Comparison of ENCODE assay signal across 8 mouse cellular contexts in the genomic region with DNA sequence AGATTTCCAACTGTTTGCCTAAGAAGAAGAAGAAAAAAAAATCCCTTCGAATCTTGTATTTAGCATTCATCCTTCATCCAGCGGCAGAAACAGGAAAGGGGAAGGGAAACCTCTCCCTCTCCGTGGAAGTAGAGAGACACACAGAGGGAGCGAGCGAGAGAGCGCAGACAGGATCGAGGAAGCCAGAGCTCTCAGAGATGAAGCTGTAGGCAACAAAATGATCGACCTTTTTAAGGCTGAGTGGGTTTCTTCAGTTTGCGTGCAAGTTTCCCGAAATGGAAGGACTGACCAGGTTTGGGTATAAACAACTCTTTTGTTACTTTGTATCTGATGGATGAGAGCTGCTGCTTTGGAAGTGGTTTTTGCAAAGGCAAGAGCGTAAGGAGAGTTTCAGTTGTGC.
A peak's percentile ranks its signal among the peaks of the same experiment; 100 is the strongest.
DNase-seq lines count a peak whose midpoint lies in the region; ATAC-seq lines count a peak whose summit lies in the region.

No protein-coding gene starts in this region.

- peak; percentile 48; the same call in 1 of the 2 replicates for ATAC-seq in kidney, embryonic 14.5 days (ENCODE audit: low FRiP score, low TSS enrichment)
- ATAC-seq in hindbrain, embryonic 12.5 days (ENCODE audit: low FRiP score), result no peak
- peak; percentile 72 for ATAC-seq in midbrain, embryonic 15.5 days (replicated peaks)

- no peak for DNase-seq in kidney, adult 8-10 months
- peak; percentile 62 for DNase-seq in cerebellum, adult 8-10 months
- DNase-seq in gastrocnemius, postnatal 14 days, result no peak
- DNase-seq in lung, adult 18-20 months, result no peak
- no peak for DNase-seq in adrenal gland, postnatal 25 days

- no peaks in the 10 kb centered on the region for H3K27me3 ChIP-seq in kidney, embryonic 14.5 days (ENCODE audit: control insufficient read depth, insufficient read depth, low read length)
- H3K27me3 ChIP-seq in hindbrain, embryonic 12.5 days, result no peaks in the 10 kb centered on the region
- no peaks in the 10 kb centered on the region for H3K27me3 ChIP-seq in midbrain, embryonic 15.5 days (replicated peaks)

- H3K27ac ChIP-seq in kidney, embryonic 14.5 days (ENCODE audit: low read depth, low read length), result no peak overlapping the region
- no peak overlapping the region for H3K27ac ChIP-seq in hindbrain, embryonic 12.5 days
- no peak overlapping the region for H3K27ac ChIP-seq in midbrain, embryonic 15.5 days

- peak overlapping the region; percentile 22 for H3K4me2 ChIP-seq in kidney, embryonic 14.5 days (replicated peaks; ENCODE audit: low read depth, low read length)
- peak overlapping the region; percentile 28; the same call in 1 of the 2 replicates for H3K4me2 ChIP-seq in hindbrain, embryonic 12.5 days (replicated peaks)
- peak overlapping the region; percentile 26 for H3K4me2 ChIP-seq in midbrain, embryonic 15.5 days

- 0 out of 2 replicates have a peak overlapping the region, but pooled peaks have one; percentile 18 for H3K9ac ChIP-seq in kidney, embryonic 14.5 days (ENCODE audit: low read depth, low read length)
- H3K9ac ChIP-seq in hindbrain, embryonic 12.5 days, result no peak overlapping the region
- no peak overlapping the region for H3K9ac ChIP-seq in midbrain, embryonic 15.5 days

- H3K36me3 ChIP-seq in kidney, embryonic 14.5 days (ENCODE audit: control insufficient read depth, insufficient read depth, low read length), result no peaks in the 10 kb centered on the region
- H3K36me3 ChIP-seq in hindbrain, embryonic 12.5 days, result no peaks in the 10 kb centered on the region
- H3K36me3 ChIP-seq in midbrain, embryonic 15.5 days (replicated peaks), result no peaks in the 10 kb centered on the region

- intact Hi-C loops in gastrocnemius, postnatal 14 days (cut with DNase I; ENCODE audit: low total_unique reads), result no loop called here

- H3K9me3 ChIP-seq in kidney, embryonic 14.5 days (ENCODE audit: control insufficient read depth, low read length), result no peaks in the 10 kb centered on the region
- H3K9me3 ChIP-seq in hindbrain, embryonic 12.5 days (replicated peaks), result no peaks in the 10 kb centered on the region
- H3K9me3 ChIP-seq in midbrain, embryonic 15.5 days, result no peaks in the 10 kb centered on the region

- peaks cover 15% of the 10 kb centered on the region; the same call in 1 of the 2 replicates for H3K4me1 ChIP-seq in kidney, embryonic 14.5 days (ENCODE audit: control insufficient read depth, insufficient read depth, low read length)
- no peaks in the 10 kb centered on the region for H3K4me1 ChIP-seq in hindbrain, embryonic 12.5 days
- H3K4me1 ChIP-seq in midbrain, embryonic 15.5 days, result no peaks in the 10 kb centered on the region

- peak overlapping the region; percentile 10 for H3K4me3 ChIP-seq in kidney, embryonic 14.5 days (ENCODE audit: low read length)
- H3K4me3 ChIP-seq in hindbrain, embryonic 12.5 days, result no peak overlapping the region
- peak overlapping the region; percentile 18 for H3K4me3 ChIP-seq in midbrain, embryonic 15.5 days

- WGBS in kidney, embryonic 14.5 days, result 26% methylated on average over 11 of the region's 11 CpGs
- WGBS in hindbrain, embryonic 12.5 days, result 42% methylated on average over 11 of the region's 11 CpGs
- 41% methylated on average over 11 of the region's 11 CpGs for WGBS in midbrain, embryonic 15.5 days
